Mouse (Mus musculus) hindbrain, embryonic 11.5 days (tissue): ENCODE data around the gene Spata17. TPM values are rescaled to one million over a fixed set of nuclear protein-coding genes. Genes with fewer than 3 reads are reported as not detected.

Experiments
- ATAC-seq: fragments of 200-750 bp; cut with Nextera tagmentation; 2 replicates; pipeline ENCODE4 v1.8.0; 2017; ENCODE audit warnings: mild to moderate bottlenecking, moderate TSS enrichment, moderate library complexity; ENCODE audit not compliant: low FRiP score
- DNase-seq: peaks from one replicate; pipeline ENCODE4 v3.0.0-alpha.2; 2015; ENCODE audit warnings: low spot score
- H3K27ac ChIP-seq: fragments of 300-500 bp; sonication (generic); 2 replicates; pipeline ENCODE4 v1.5.1; 2014; ENCODE audit warnings: mild to moderate bottlenecking, low read depth, low read length
- H3K27me3 ChIP-seq: fragments of 300-500 bp; sonication (generic); 2 replicates; pipeline ENCODE4 v1.6.1; 2014; ENCODE audit warnings: mild to moderate bottlenecking, low read length, moderate library complexity, mixed read lengths; ENCODE audit not compliant: control insufficient read depth, insufficient read depth
- H3K36me3 ChIP-seq: fragments of 300-500 bp; sonication (generic); 2 replicates; pipeline ENCODE4 v1.6.1; 2014; ENCODE audit warnings: mild to moderate bottlenecking, low read length, moderate library complexity, mixed read lengths; ENCODE audit not compliant: control insufficient read depth, insufficient read depth
- H3K4me1 ChIP-seq: fragments of 300-500 bp; sonication (generic); replicated peaks from 2 replicates; pipeline ENCODE4 v1.6.1; 2014; ENCODE audit warnings: low read length, mixed read lengths; ENCODE audit not compliant: control insufficient read depth, insufficient read depth
- H3K4me2 ChIP-seq: fragments of 300-500 bp; sonication (generic); replicated peaks from 2 replicates; pipeline ENCODE4 v1.6.1; 2014; ENCODE audit warnings: mild to moderate bottlenecking, low read depth, low read length
- H3K4me3 ChIP-seq: fragments of 300-500 bp; sonication (generic); 2 replicates; pipeline ENCODE4 v1.5.1; 2014; ENCODE audit warnings: low read depth, low read length
- H3K9ac ChIP-seq: fragments of 300-500 bp; sonication (generic); 2 replicates; pipeline ENCODE4 v1.6.1; 2014; ENCODE audit warnings: low read depth, low read length
- H3K9me3 ChIP-seq: fragments of 300-500 bp; sonication (generic); 2 replicates; pipeline ENCODE4 v1.6.1; 2016; ENCODE audit warnings: low read length; ENCODE audit not compliant: control insufficient read depth
- WGBS: fragments of 180-500 bp; shearing (Covaris S2); extraction: QIAGEN DNeasy Blood & Tissue Kit; methylation state at CpG from one replicate; pipeline ENCODE4 v1.1.7; 2014; 5-methylcytosine and 5-hydroxymethylcytosine counted together
- polyA plus RNA-seq: library from polyadenylated mRNA; unstranded; fragments of >200 nt; fragmentation: Nextera tagmentation; extraction: Ambion mirVana; gene quantifications from 2 replicates; pipeline ENCODE4 v1.2.1, GENCODE M21; 2014

Spata17 gene
- polyA plus RNA-seq, 1 experiment from 2014 or later, result 2.1 TPM

DNA sequence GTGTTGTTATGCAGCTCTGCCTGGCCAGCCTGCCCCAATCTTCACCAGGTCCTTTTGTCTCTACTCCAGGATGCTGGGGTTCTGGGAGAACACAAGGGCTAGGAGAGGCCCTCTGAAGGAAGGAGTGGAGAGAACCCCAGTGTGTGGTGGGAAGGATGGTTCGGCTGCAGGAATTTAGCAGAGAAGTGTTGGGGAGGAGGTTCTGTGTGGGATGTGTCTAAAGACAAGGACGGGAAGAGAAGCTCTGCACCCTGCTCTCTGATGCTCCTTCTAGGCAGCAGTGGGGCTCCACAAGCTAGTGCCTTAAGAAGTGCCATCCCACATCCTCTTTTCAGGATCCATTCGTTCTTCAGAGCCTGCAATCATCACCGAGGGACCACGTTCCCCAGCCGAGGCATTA is 129.2 kb downstream of the Spata17 start:
- Histone ChIP-seq H3K4me2 (no peak overlapping the region), H3K9ac (no peak overlapping the region), H3K9me3 (no peaks in the 10 kb centered on the region), H3K36me3 (no peaks in the 10 kb centered on the region), H3K27me3 (no peaks in the 10 kb centered on the region), H3K4me1 (no peaks in the 10 kb centered on the region), H3K27ac (no peak overlapping the region), H3K4me3 (no peak overlapping the region)
- ATAC-seq (no peak), DNase-seq (no peak)
- WGBS, result 73% methylated on average over 6 of the region's 6 CpGs

DNA sequence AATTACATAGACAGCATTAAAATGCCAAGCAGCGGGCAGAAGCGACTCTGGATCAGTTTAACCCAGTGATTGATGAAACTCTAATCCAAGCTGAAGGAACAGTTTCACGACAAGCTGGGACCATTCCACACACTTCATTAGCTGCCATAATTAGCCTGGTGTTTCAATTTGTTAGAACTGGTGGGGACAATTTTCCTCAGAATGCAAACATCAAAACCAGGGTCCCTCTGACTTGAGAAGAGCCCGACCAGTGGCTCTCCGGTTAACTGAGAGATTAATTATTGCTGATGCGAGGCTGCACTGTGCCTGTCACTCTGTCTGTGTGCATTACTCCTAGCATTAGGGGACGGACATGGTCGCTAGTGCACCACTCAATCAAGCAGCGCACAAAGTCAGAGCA is 137.9 kb downstream of the Spata17 start:
- 44% methylated on average over 9 of the region's 9 CpGs for WGBS
- DNase-seq (peak; percentile 35), ATAC-seq (peak; percentile 78)
- Histone ChIP-seq H3K4me2 (no peak overlapping the region), H3K27me3 (no peaks in the 10 kb centered on the region), H3K9me3 (no peaks in the 10 kb centered on the region), H3K36me3 (no peaks in the 10 kb centered on the region), H3K4me1 (no peaks in the 10 kb centered on the region), H3K4me3 (no peak overlapping the region), H3K27ac (no peak overlapping the region), H3K9ac (no peak overlapping the region)

DNA sequence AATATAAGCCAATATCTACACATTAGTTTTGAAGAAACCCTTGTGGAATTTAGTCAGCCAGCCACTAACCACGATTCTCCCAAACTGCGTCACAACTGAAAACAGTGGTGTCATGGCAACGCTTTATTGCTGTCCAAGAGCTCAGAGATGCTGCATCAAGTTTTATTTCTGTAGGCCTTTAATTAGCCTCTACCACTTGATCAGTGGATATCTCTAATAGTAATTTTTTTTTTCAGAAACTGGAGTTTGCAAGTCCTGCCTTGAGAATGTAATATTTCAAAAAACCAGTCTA is 138.3 kb downstream of the Spata17 start:
- Histone ChIP-seq H3K4me3 (no peak overlapping the region), H3K4me1 (no peaks in the 10 kb centered on the region), H3K4me2 (no peak overlapping the region), H3K36me3 (no peaks in the 10 kb centered on the region), H3K9ac (no peak overlapping the region), H3K27me3 (no peaks in the 10 kb centered on the region), H3K9me3 (no peaks in the 10 kb centered on the region), H3K27ac (peak overlapping the region; percentile 51; the same call in 1 of the 2 replicates)
- DNase-seq, result peak; percentile 51
- WGBS, result 43% methylated on average over 3 of the region's 3 CpGs
- peak; percentile 72 for ATAC-seq

DNA sequence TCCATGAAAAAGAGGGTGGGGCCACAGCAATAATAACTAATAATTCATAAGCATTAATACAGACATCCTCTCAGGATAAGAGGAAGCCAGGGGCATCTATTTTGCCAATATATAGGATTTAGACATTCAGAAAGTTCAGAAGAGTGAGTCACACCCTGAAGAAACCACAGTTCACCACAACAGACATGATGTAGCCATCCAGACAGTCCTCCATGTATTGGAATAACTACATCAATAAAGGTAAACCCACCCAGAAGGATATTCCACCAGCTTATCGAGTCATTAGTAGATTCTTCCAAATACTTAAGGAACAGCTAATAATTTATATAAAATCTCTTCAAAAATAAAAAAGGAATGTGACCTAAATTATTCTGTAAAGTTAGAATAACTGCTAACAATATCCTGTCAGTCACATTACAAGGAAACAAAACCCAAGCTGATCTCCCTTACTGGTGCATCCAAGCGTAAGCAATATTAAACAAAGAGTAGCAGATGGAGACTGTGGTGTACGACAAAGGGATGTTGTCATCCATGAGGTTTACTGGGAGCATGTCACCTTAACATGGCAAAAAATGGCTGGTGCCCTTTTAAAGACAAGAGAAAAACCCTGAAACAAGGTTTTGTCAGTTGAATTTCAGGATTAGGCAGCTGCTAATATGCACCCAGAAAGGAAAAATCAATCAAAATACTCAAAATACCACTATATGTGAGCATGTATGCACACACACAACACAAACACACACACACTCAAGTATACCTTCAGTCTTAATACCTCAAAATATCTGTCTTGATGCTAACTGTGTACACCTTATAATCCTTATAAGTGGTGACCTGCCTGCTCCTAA is 138.8 kb downstream of the Spata17 start:
- WGBS, result 53% methylated on average over 3 of the region's 3 CpGs
- Histone ChIP-seq H3K9me3 (no peaks in the 10 kb centered on the region), H3K4me1 (no peaks in the 10 kb centered on the region), H3K9ac (no peak overlapping the region), H3K4me2 (no peak overlapping the region), H3K27ac (peak overlapping the region; percentile 51; the same call in 1 of the 2 replicates), H3K36me3 (no peaks in the 10 kb centered on the region), H3K4me3 (no peak overlapping the region), H3K27me3 (no peaks in the 10 kb centered on the region)
- ATAC-seq (peak; percentile 92), DNase-seq (peak; percentile 60)

DNA sequence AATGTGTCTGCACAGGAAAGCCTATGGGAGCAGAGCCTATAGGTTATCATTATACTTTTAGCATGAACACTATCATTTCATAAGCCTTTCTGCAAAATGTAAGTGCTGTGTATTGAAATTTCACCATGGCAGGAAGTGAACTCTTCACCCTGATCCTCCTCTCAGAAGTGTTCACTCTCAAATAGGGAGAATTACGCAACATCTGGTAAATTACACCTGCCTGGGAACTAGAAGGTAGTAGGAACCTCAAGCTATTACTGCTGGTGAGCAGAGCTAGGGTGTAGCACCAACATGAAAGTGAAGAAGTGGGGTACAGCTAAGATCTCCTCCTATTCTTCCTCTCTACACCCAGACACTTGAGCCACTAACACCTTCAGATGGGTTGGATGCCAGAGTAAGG is 155.4 kb downstream of the Spata17 start:
- DNase-seq (no peak), ATAC-seq (no peak)
- WGBS, result 87% methylated on average over 1 of the region's 1 CpGs
- Histone ChIP-seq H3K27me3 (no peaks in the 10 kb centered on the region), H3K4me1 (no peaks in the 10 kb centered on the region), H3K4me3 (no peak overlapping the region), H3K9ac (no peak overlapping the region), H3K27ac (no peak overlapping the region), H3K4me2 (no peak overlapping the region), H3K9me3 (no peaks in the 10 kb centered on the region), H3K36me3 (no peaks in the 10 kb centered on the region)

DNA sequence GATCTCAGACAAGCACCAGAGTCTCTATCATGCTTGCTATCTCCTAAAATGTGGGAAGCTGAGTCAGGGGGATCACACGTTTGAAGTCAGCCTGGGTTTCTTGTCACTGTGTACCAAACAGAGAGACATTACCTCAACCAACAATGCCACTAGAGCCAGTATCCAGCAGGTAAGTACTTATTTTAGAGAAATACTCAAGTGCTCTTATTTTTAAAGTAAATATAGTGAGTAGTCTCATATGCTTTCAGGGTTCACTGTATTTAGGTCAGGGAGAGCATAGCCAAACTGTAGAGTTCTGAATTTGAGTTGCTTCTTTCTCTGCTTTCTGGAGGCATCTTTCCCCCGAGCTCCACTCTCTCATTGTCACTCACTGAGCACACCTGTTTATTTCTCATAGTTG is 160.9 kb downstream of the Spata17 start:
- Histone ChIP-seq H3K9me3 (no peaks in the 10 kb centered on the region), H3K36me3 (no peaks in the 10 kb centered on the region), H3K27me3 (no peaks in the 10 kb centered on the region), H3K4me2 (no peak overlapping the region), H3K4me1 (no peaks in the 10 kb centered on the region), H3K27ac (no peak overlapping the region), H3K9ac (no peak overlapping the region), H3K4me3 (no peak overlapping the region)
- ATAC-seq, result no peak
- 79% methylated on average over 2 of the region's 2 CpGs for WGBS
- DNase-seq, result no peak

DNA sequence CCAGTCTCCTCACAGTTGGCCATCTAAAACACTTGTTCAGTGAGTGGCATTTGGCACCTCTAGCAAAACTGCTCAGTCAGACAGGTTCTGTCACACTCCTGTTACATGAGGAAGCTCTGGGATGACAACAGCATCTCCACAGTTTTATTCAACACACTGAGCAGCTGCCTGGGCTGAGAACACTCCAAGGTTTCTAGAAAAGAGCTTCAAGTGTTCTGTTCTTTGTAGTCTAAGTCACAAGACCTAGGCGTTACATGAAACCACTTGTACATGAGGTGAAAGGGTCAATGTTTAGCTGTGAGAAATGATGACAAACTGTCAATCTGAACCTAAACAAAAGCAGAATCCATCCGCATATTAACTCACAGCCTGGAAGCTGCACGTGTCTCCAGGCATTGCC is 161.4 kb downstream of the Spata17 start:
- ATAC-seq, result no peak
- Histone ChIP-seq H3K9ac (no peak overlapping the region), H3K4me1 (no peaks in the 10 kb centered on the region), H3K4me2 (no peak overlapping the region), H3K36me3 (no peaks in the 10 kb centered on the region), H3K4me3 (no peak overlapping the region), H3K9me3 (no peaks in the 10 kb centered on the region), H3K27ac (no peak overlapping the region), H3K27me3 (no peaks in the 10 kb centered on the region)
- WGBS, result 70% methylated on average over 3 of the region's 3 CpGs
- DNase-seq, result no peak

DNA sequence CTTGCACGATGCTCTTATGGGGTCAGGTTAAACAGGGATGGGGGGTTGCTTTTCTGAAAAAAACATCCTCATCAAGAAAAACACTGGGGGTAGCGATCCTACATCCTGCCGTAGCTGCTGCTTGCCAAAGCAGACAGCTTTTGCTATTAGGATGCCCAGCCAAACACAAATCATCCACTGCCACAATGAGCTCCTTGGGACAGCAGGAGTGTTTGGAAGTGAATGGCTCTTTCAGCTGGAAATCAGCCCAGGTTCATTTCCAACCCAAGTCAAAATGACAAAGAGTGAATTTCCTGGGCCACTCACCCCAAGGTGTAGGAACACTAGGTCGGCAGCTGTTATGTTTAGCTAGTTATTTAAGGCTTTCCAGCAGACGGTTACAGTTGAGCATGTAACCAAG is 162.7 kb downstream of the Spata17 start:
- Histone ChIP-seq H3K9ac (no peak overlapping the region), H3K4me2 (no peak overlapping the region), H3K4me1 (no peaks in the 10 kb centered on the region), H3K9me3 (no peaks in the 10 kb centered on the region), H3K27ac (no peak overlapping the region), H3K27me3 (no peaks in the 10 kb centered on the region), H3K36me3 (no peaks in the 10 kb centered on the region), H3K4me3 (no peak overlapping the region)
- no peak for ATAC-seq
- 70% methylated on average over 5 of the region's 5 CpGs for WGBS
- no peak for DNase-seq

DNA sequence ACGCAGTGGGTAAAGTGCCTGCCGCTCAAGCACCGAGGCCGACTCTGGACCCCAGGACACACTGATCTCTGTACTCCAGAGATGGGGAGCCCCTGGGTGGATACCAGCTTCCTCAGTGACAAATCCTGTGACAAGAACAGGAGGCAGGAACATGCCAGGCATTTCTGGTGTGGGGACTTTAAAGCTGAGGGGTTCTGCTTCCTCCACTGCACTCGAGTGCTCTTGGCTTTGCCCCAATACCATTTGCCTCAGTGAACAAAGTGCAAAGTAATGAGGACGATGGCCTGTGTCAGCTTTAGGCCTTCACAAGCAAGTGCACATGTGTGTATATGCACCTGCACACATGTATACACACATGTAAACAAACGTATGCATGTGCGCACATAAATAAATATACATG is 164.0 kb downstream of the Spata17 start:
- Histone ChIP-seq H3K9ac (no peak overlapping the region), H3K4me2 (no peak overlapping the region), H3K27ac (no peak overlapping the region), H3K27me3 (no peaks in the 10 kb centered on the region), H3K4me1 (no peaks in the 10 kb centered on the region), H3K4me3 (no peak overlapping the region), H3K36me3 (no peaks in the 10 kb centered on the region), H3K9me3 (no peaks in the 10 kb centered on the region)
- 93% methylated on average over 8 of the region's 8 CpGs for WGBS
- ATAC-seq (no peak), DNase-seq (no peak)
